Mouse (Mus musculus) activated CD4-positive, CD25-positive, alpha-beta regulatory T cell, adult 4 months (primary cell): ENCODE results near the gene Spast. TPM values are rescaled to one million over a fixed set of nuclear protein-coding genes. Genes with fewer than 3 reads are reported as not detected.

Experiments used
- ATAC-seq: one replicate; pipeline ENCODE4 v1.8.0; 2017
- polyA plus RNA-seq, 2 experiments: library from polyadenylated mRNA; unstranded; fragments of 100-300 nt; shearing (Covaris generic); gene quantifications; one replicate each; pipeline ENCODE4 v1.2.1; 2017

Spast gene
- polyA plus RNA-seq, 2 experiments from 2014 or later: 8.9 to 10.1 TPM

DNA sequence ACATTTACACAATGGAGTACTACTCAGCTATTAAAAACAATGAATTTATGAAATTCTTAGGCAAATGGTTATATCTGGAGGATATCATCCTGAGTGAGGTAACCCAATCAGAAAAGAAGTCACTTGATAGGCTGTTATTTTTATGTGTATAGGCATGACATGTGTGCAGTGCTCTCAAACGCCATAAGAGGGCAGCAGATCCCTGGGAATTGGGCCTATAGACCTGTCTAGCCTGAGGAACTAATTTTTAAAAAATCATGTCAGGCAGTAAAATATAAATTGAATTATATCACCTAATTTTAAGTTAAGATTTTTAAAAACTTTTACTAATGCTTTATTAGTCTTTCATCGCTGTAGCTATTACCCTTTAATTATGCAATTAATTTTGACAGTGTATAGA lies 10.6 kb upstream of the Spast start:
- peak; percentile 93 for ATAC-seq

- ATAC-seq: no peak
Measured at GRCm38 (mm10) chr17:74331049-74331676, 7.6 kb upstream of the Spast start.

GRCm38 (mm10) chr17:74338225-74338931 lies 409 bp upstream of the Spast start:
- ATAC-seq: peak; percentile 81

- no peak for ATAC-seq
Measured at GRCm38 (mm10) chr17:74341151-74341550, 2.4 kb downstream of the Spast start.

DNA sequence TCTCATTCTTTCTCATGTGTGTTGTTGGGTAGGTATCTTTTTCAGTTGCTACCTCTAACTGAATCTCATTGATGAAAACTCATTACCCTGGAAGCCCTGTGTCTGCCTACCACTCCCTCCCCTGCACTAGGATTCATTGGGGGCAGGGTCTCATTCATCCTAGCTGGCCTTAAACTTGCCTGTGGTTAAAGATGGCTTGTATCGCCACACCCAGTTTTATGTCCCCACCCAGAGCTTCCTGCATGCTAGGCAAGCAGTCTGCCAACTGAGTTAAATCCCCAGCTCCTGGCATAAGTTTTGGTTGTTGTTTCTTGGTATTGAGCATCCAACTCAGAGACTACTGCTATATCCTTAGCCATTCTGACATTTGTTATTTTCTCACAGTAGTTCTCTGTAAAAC lies 24.8 kb downstream of the Spast start:
- ATAC-seq: peak; percentile 19

- no peak for ATAC-seq
Measured at GRCm38 (mm10) chr17:74376916-74377315, 38.1 kb downstream of the Spast start.

DNA sequence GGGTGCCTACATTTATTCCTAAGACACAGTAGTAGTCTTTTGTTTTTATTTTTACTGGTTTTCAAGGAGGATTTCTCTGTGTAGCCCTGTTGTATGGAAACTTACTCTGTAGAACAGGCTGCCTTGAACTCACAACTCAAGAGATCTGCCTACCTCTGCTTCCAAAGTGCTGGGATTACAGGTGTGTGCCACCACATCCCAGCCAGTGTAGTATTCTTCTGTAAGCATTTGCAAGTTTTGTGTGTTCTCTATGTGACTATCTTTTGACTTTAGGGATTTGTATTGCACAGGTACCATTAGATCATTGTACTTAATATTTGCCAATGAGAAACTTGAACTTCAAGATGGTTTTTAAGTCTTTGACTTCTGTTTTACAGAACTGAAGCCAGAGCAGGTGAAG lies 47.9 kb downstream of the Spast start:
- no peak for ATAC-seq

GRCm38 (mm10) chr17:74389847-74390246 lies 51.1 kb downstream of the Spast start:
- no peak for ATAC-seq

- no peak for ATAC-seq
Measured at GRCm38 (mm10) chr17:74394381-74394780, 55.6 kb downstream of the Spast start.

- peak; percentile 10 for ATAC-seq
Measured at GRCm38 (mm10) chr17:74394855-74395254, 56.1 kb downstream of the Spast start.

DNA sequence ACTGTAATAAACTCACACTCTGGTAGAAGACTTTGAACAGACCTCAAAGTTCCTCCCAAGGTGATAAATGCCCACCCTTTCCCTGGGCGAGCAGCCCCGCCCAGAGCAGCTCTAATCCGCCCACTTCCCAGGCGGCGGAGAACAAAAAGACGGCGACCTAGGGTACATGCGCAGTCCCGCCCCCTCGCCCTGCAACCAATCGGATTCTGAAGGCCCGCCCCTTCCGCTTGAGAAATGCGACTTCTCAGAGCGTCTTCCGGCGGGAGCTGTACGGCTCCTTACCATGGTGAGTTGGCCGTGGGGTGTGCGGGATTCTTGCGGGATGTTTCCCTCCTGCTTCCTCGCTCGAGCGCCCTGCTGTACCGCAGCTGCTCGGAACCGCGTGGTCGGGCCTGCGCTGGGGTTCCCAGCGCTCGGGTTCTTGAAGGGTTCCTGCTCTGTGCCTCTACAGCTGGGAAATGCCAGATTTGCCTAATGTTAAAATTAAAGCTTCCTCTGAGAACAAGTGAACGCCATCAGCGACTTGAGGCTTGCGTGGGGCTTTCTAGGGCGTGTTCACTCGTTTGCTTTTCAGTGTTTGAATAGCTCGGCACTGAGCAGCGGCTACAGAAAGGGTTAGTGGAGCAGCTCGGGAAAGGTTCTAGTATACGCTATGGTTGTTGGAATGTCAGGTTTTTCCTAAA lies 56.7 kb downstream of the Spast start, which contains the start of gene Slc30a6:
TSS of gene Slc30a6 (plus strand) at position 226 of the 683 bp plus-strand sequence.
- ATAC-seq: peak; percentile 98

DNA sequence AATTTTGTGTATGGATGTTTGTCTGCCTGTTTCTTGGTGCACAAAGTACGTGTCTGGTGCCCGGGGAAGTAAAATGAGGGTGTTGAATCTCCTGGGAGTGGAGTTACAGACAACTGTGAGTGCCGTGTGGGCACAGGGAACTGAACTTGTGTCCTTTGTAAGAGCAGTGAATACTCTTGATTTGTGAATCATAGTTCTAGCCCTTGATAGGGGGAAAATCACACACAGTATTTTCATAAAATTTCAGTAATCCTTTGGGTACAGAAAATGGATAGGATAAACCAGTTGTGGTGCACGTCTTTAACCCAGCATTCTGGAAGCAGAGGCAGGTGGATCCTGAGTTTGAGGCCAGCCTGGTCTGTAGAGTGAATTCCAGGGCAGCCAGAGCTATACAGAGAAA lies 58.0 kb downstream of the Spast start:
- ATAC-seq: no peak

DNA sequence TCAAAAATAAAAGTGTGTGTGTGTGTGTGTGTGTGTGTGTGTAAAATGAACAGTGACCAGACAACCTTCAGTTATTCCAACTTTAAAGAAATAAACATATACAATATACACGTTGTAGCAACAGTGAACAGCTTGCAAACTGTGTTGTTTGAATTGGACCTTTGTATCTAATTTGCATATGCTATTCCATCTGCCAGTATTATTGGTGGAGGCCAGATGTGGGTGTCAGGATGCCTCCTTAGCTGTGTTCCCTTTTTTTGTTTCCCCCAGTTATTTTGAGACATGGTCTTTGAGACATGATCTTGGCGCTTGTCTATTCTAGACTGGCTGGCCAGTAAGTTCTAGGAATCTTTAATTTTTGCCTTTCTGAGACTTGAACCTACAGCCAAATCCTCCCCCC lies 58.4 kb downstream of the Spast start:
- ATAC-seq: no peak

GRCm38 (mm10) chr17:74402486-74403222 lies 63.9 kb downstream of the Spast start:
- ATAC-seq: no peak

DNA sequence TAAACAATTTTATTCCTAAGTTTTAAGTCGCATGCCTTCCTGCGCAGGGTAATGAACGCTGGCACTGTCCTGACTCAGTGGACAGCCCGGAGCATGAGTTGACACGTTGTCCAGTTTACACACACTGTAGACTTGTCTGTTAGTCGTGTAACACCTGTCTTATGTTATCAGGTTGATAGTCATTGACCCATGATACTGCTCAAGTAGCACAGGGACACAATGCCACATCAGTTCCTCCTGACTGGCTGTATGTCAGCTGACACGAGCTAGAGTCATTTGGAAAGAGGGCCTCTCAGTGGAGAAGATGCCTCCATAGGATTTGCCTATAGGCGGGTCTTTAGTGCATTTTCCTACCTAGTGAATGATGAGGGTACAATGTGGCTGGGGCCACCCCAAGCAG lies 67.7 kb downstream of the Spast start:
- ATAC-seq: no peak

GRCm38 (mm10) chr17:74409722-74410121 lies 70.9 kb downstream of the Spast start:
- no peak for ATAC-seq

DNA sequence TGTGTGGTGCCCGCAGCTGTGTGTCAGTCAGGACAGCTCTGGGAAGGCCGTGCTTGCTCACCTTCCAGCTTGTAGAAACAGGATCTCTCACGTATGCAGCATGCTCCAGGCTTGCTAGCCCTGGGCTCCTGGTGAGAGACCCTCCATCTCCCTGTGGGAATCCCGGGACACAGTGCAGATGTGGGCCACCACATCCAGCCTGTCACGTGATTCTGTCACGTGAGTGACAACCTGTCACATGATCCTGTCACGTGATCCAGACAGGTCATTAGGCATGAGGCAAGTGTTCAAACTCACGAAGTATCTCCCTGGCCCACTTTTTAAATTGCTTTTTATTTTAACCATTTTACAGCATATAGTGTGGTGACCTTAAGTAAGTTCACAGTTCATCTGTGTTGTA lies 74.5 kb downstream of the Spast start:
- ATAC-seq: no peak

DNA sequence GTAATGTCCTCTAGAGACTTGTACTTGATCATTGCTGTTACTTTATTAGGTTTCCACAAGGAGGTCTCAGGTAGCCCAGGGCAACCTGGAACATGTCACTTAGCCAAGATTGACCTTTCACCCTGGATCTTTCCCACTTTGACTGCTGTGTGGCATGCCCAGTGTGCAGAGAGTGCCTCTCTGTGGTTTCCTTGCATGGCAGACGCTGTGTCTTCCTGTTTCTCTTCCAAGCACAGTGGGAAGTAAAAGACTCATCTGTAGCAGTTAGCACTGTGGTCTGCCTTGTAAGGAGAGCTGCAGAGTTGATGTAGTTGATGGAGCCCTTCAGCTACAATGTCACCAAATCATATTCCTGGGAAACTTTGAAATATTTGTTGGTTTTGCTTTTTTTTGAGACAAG lies 75.9 kb downstream of the Spast start:
- no peak for ATAC-seq

- ATAC-seq: no peak
Measured at GRCm38 (mm10) chr17:74416841-74417360, 78.1 kb downstream of the Spast start.

DNA sequence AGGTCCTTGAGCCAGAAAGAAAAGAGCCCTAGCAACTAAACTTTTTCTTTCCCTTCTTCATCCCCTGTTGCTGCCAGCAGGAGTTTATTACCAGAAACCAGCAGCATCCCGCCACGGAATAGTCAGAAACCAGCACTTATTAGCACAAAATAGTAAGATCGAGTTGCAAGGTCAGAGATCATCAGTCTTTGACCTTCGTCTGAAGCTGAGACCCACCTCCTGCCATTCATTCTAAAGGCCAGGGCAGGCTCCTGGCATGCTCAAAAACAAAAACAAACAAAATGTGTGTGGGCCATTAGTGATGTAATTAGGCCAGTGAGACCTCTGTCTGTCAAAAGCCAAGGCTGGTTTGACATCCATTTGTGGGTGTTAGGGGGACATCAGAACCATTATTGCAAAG lies 79.4 kb downstream of the Spast start:
- no peak for ATAC-seq

GRCm38 (mm10) chr17:74420656-74421055 lies 81.9 kb downstream of the Spast start:
- no peak for ATAC-seq

GRCm38 (mm10) chr17:74424401-74425005 lies 85.7 kb downstream of the Spast start:
- ATAC-seq: no peak
